Mouse (Mus musculus) CD8-positive naive resting alpha-beta T cell, adult 2 months (primary cell): ENCODE results near the gene Gyg.
"Not testable (repeated sequence)": the region's sequence is repeated elsewhere in the genome, so short reads cannot be mapped to it uniquely, and the experiment has no call there.

Experiments used
- DNase-seq, 2 experiments: peaks; one replicate each; pipeline ENCODE4 v3.0.0; 2022; ENCODE audit warnings: low read depth in 2 of 2, low spot score in 2 of 2

The Gyg gene

GRCm38 (mm10) chr3:20131350-20131720, 23.8 kb downstream of the Gyg start:
- no peak for DNase-seq

GRCm38 (mm10) chr3:20130456-20131349, 24.4 kb downstream of the Gyg start:
- no peak for DNase-seq

- DNase-seq: no peak
Observed at GRCm38 (mm10) chr3:20129491-20129890, 25.6 kb downstream of the Gyg start.

GRCm38 (mm10) chr3:20127047-20127595, 28.0 kb downstream of the Gyg start:
- DNase-seq: no peak

GRCm38 (mm10) chr3:20125604-20126003, 29.5 kb downstream of the Gyg start:
- no peak for DNase-seq

GRCm38 (mm10) chr3:20121582-20121981, 33.5 kb downstream of the Gyg start:
- DNase-seq: not testable (repeated sequence)

- DNase-seq: no peak
Observed at GRCm38 (mm10) chr3:20119686-20120244, 35.4 kb downstream of the Gyg start.

- DNase-seq: no peak
Observed at GRCm38 (mm10) chr3:20119044-20119591, 36.0 kb downstream of the Gyg start.

GRCm38 (mm10) chr3:20111913-20112312, 43.2 kb downstream of the Gyg start:
- no peak for DNase-seq

- DNase-seq: no peak
Observed at GRCm38 (mm10) chr3:20108881-20109280, 46.2 kb downstream of the Gyg start.

GRCm38 (mm10) chr3:20104776-20105175, 50.3 kb downstream of the Gyg start:
- DNase-seq: peak; percentile 23 to 38

- peak in 1 of 2 experiments; percentile 5 for DNase-seq
Observed at GRCm38 (mm10) chr3:20104318-20104717, 50.8 kb downstream of the Gyg start.

GRCm38 (mm10) chr3:20103830-20104229, 51.3 kb downstream of the Gyg start:
- DNase-seq: no peak

GRCm38 (mm10) chr3:20082161-20082560, 73.0 kb downstream of the Gyg start:
- no peak for DNase-seq

GRCm38 (mm10) chr3:20076145-20077053, 78.7 kb downstream of the Gyg start:
- no peak for DNase-seq
